Comparison of ENCODE assay signal across 23 mouse cellular contexts in genomic region chr19:45053451-45053850, GRCm38 (mm10). TPM values are rescaled to one million over a fixed set of nuclear protein-coding genes. Genes with fewer than 3 reads are reported as not detected.
A peak's percentile ranks its signal among the peaks of the same experiment; 100 is the strongest.
DNase-seq lines count a peak whose midpoint lies in the region; TF ChIP-seq lines count a peak whose summit lies in the region.
"Had no signal": no experiment of that assay in that cellular context is flagged by ENCODE, and none has a peak within 500 bp of the region (broad histone marks: within the 10 kb centered on the region; RNA-seq: fewer than 3 reads in every experiment).

No protein-coding gene starts in this region.

- H3K36me3 ChIP-seq in heart, adult 2 months (ENCODE audit: control insufficient read depth, insufficient read depth, low read length): no peaks in the 10 kb centered on the region; the same call in 1 of the 2 replicates
- peaks cover 5% of the 10 kb centered on the region; the same call in 1 of the 2 replicates for H3K36me3 ChIP-seq in E14TG2a.4 (ENCODE audit: insufficient read depth, low read length)

- H3K27me3 ChIP-seq in heart, adult 2 months (ENCODE audit: control insufficient read depth, insufficient read depth, low read length): no peaks in the 10 kb centered on the region
- H3K27me3 ChIP-seq in E14TG2a.4 (ENCODE audit: insufficient read depth, low read length): peaks cover 25% of the 10 kb centered on the region
- H3K27me3 ChIP-seq: CH12.LX; embryonic facial prominence, embryonic 12.5 days; forebrain, embryonic 13.5 days; forebrain, embryonic 15.5 days had no signal

- no peak overlapping the region for H3K4me3 ChIP-seq in heart, adult 2 months
- H3K4me3 ChIP-seq in left cerebral cortex, adult 2 months: no peak overlapping the region
- 0 out of 2 replicates have a peak overlapping the region, but pooled peaks have one; percentile 7 for H3K4me3 ChIP-seq in E14TG2a.4 (replicated peaks; ENCODE audit: low read length)
- H3K4me3 ChIP-seq: embryonic facial prominence, embryonic 10.5 days; embryonic facial prominence, embryonic 12.5 days; forebrain, embryonic 13.5 days; forebrain, embryonic 15.5 days had no signal

- no peaks in the 10 kb centered on the region for H3K9me3 ChIP-seq in E14TG2a.4 (ENCODE audit: low read length)
- H3K9me3 ChIP-seq: embryonic facial prominence, embryonic 10.5 days; embryonic facial prominence, embryonic 12.5 days; forebrain, embryonic 13.5 days; forebrain, embryonic 15.5 days had no signal

- peaks cover 5% of the 10 kb centered on the region for H3K4me1 ChIP-seq in heart, adult 2 months (ENCODE audit: control insufficient read depth, insufficient read depth, low read length)
- H3K4me1 ChIP-seq in E14TG2a.4 (replicated peaks; ENCODE audit: low read depth, low read length): peaks cover 64% of the 10 kb centered on the region

- intact Hi-C loops in heart, adult 2 months (cut with DNase I): no loop called here
- intact Hi-C loops in left cerebral cortex, adult 2 months (cut with DNase I): no loop called here
- intact Hi-C loops in left cerebral cortex, postnatal 4 days (cut with DNase I): no loop called here

- TF ChIP-seq EP300 in heart, adult 2 months (IDR thresholded peaks at IDR 0.05; ENCODE audit: insufficient read depth, low read depth, low read length): no peak

- WGBS in heart, adult 2 months: 82% methylated on average over 8 of the region's 8 CpGs

- no peaks in the 10 kb centered on the region for H3K79me2 ChIP-seq in heart, adult 2 months (replicated peaks; ENCODE audit: control insufficient read depth, insufficient read depth, low read length)

- peak; percentile 92 for DNase-seq in heart, adult 11 months
- DNase-seq in heart, adult 2 months: no peak
- DNase-seq in left cerebral cortex, adult 2 months (ENCODE audit: extremely low spot score in 1 of 2, low spot score in 2 of 2): no peak
- no peak for DNase-seq in left cerebral cortex, postnatal 4 days
- DNase-seq in right cerebral cortex, postnatal 25 days: no peak
- DNase-seq: adrenal gland, adult 2 months; adrenal gland, postnatal 10 days; adrenal gland, postnatal 25 days; B cell, adult 2 months; cerebellum, adult 11 months; cerebellum, adult 18-20 months; cerebellum, adult 8-10 months; cerebellum, adult 9-11 months; cerebellum, postnatal 14 days; cerebellum, postnatal 36 days; forebrain, postnatal 0 days had no signal

- no peak for TF ChIP-seq CTCF in heart, adult 2 months (IDR thresholded peaks at IDR 0.05)
- no peak; the same call in 1 of the 2 replicates for TF ChIP-seq CTCF in left cerebral cortex, adult 2 months (IDR thresholded peaks at IDR 0.05)
- 0 out of 2 replicates have a peak, but pooled peaks have one; percentile 6 for TF ChIP-seq CTCF in E14TG2a.4 (conservative IDR thresholded peaks at IDR 0.05; ENCODE audit: low read length)

- no peak overlapping the region for H3K9ac ChIP-seq in heart, adult 2 months (ENCODE audit: low read depth, low read length)
- H3K9ac ChIP-seq: embryonic facial prominence, embryonic 12.5 days; forebrain, embryonic 13.5 days; forebrain, embryonic 15.5 days; forebrain, postnatal 0 days had no signal

- TF ChIP-seq POLR2A in heart, adult 2 months (IDR thresholded peaks at IDR 0.05; ENCODE audit: insufficient read depth, low read depth, low read length): no peak

- H3K27ac ChIP-seq in heart, adult 2 months: no peak overlapping the region
- H3K27ac ChIP-seq in left cerebral cortex, adult 2 months: peak overlapping the region; percentile 69
- H3K27ac ChIP-seq: embryonic facial prominence, embryonic 10.5 days; embryonic facial prominence, embryonic 12.5 days; forebrain, embryonic 13.5 days; forebrain, embryonic 15.5 days had no signal

RNA-seq across cellular contexts. Expression of gene Sfxn3, which starts 6.1 kb away (rescaled TPM):
- total RNA-seq in heart, adult 2 months (2021): 10 to 100 TPM; 10.0 to 11.1 TPM
- 15.5 and 18.7 TPM in 2 replicates for polyA plus RNA-seq in heart, adult 2 months (2012; rRNA removed)
- 100 to 1,000 TPM; 120 to 125 TPM for total RNA-seq in left cerebral cortex, adult 2 months (2021)
- 100 to 1,000 TPM; 108 to 128 TPM for total RNA-seq in left cerebral cortex, postnatal 4 days (2021)

RNA-seq across cellular contexts. Expression of gene Pdzd7, which starts 7.9 kb away (rescaled TPM):
- under 1 TPM in 1 of 2 experiments, not detected in 1; 0.08 TPM for total RNA-seq in heart, adult 2 months (2021)
- polyA plus RNA-seq in heart, adult 2 months (2012; rRNA removed): 0.38 and 0.43 TPM in 2 replicates
- total RNA-seq in left cerebral cortex, adult 2 months (2021): 1 to 10 TPM; 5.2 to 6.1 TPM
- total RNA-seq in left cerebral cortex, postnatal 4 days (2021): 1 to 10 TPM; 8.0 to 8.2 TPM
- polyA plus RNA-seq: CD4-positive, CD25-positive, alpha-beta regulatory T cell, adult 4 months had no signal

RNA-seq across cellular contexts. Expression of gene Kazald1, which starts 21.6 kb away (rescaled TPM):
- 1 to 10 TPM; 3.6 to 3.9 TPM for total RNA-seq in heart, adult 2 months (2021)
- polyA plus RNA-seq in heart, adult 2 months (2012; rRNA removed): 4.2 and 4.6 TPM in 2 replicates
- total RNA-seq in left cerebral cortex, adult 2 months (2021): 1 to 10 TPM; 4.3 to 5.5 TPM
- total RNA-seq in left cerebral cortex, postnatal 4 days (2021): 1 to 10 TPM in 1 of 2 experiments, under 1 TPM in 1; 0.70 to 1.8 TPM

RNA-seq across cellular contexts. Expression of gene Lzts2, which starts 39.2 kb away (rescaled TPM):
- 10 to 100 TPM; 59.1 to 68.1 TPM for total RNA-seq in heart, adult 2 months (2021)
- polyA plus RNA-seq in heart, adult 2 months (2012; rRNA removed): 48.8 and 61.6 TPM in 2 replicates
- 10 to 100 TPM; 36.5 to 39.1 TPM for total RNA-seq in left cerebral cortex, adult 2 months (2021)
- total RNA-seq in left cerebral cortex, postnatal 4 days (2021): 10 to 100 TPM; 30.2 to 35.1 TPM

RNA-seq across cellular contexts. Expression of gene Mrpl43, which starts 47.2 kb away (rescaled TPM):
- total RNA-seq in heart, adult 2 months (2021): 10 to 100 TPM; 45.6 to 53.6 TPM
- polyA plus RNA-seq in heart, adult 2 months (2012; rRNA removed): 55.8 and 64.7 TPM in 2 replicates
- total RNA-seq in left cerebral cortex, adult 2 months (2021): 10 to 100 TPM; 40.9 to 41.8 TPM
- total RNA-seq in left cerebral cortex, postnatal 4 days (2021): 10 to 100 TPM; 41.3 to 41.6 TPM

Comparison
In these comparisons a context has a peak if more than half of its experiments do, and no peak if none do; other contexts are left out.
1. RNA of gene Sfxn3, which starts 6.1 kb away (total RNA-seq): 108 to 128 TPM in left cerebral cortex, postnatal 4 days and 120 to 125 TPM in left cerebral cortex, adult 2 months; 10.0 to 11.1 TPM in heart, adult 2 months; every median in the first group is over 4 times any median in the second.
2. RNA of gene Pdzd7, which starts 7.9 kb away (total RNA-seq): 8.0 to 8.2 TPM in left cerebral cortex, postnatal 4 days and 5.2 to 6.1 TPM in left cerebral cortex, adult 2 months; 0.08 TPM in heart, adult 2 months; every median in the first group is over 4 times any median in the second.